Mouse (Mus musculus) megakaryocyte, adult 5-6 weeks (primary cell): ENCODE data around the gene Ppp3r1. TPM values are rescaled to one million over a fixed set of nuclear protein-coding genes. Genes with fewer than 3 reads are reported as not detected.
"Not testable (repeated sequence)": the region's sequence is repeated elsewhere in the genome, so short reads cannot be mapped to it uniquely, and the experiment has no call there.

ENCODE experiments used
- ATAC-seq: 2 replicates; pipeline ENCODE4 v1.8.0; 2016; ENCODE audit warnings: mild to moderate bottlenecking, inconsistent platforms; ENCODE audit not compliant: poor library complexity, severe bottlenecking
- total RNA-seq, 2 experiments: library from RNA; stranded (forward) in 1 of 2; stranded (reverse) in 1 of 2; fragments of 153-499, 151-499 nt in 1 of 2; fragments of 221-1000, 200-1000 nt in 1 of 2; gene quantifications; 2 replicates each; pipeline versions ENCODE4 v1.2.3 to v1.2.4; 2015 to 2017

The Ppp3r1 gene
- total RNA-seq, 2 experiments from 2014 or later, result 66.9 to 79.8 TPM

DNA sequence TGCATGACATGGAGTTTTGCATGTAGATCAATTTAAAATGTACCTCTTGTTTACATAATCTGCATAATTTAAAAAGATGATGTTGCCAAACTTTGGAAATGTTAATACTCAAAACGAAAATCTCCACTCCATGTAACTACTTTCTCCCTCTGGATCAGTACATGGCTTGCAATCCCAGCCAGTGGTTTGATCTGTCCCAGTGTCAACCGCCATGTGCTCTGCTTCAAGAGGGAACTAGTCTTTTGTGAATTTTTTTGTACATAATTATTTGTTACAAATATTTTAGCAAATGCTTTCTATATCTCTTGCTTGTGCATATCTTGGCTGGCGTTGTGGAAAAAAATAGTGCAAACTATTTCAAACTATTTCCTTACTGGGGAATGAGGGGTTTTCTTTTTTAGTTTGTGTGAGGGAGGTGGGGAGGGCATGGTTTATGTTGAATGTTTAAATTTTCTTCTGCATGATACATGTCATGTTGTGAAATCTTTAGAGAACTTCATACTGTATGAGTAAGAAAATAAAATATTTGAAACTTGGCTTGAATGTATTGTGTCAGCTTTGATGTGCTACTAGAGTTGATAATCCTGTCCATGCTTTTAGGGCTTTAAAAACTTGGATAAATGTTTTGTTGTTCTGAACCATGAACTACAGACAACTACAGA lies 40.9 kb downstream of the Ppp3r1 start:
- ATAC-seq, result no peak

DNA sequence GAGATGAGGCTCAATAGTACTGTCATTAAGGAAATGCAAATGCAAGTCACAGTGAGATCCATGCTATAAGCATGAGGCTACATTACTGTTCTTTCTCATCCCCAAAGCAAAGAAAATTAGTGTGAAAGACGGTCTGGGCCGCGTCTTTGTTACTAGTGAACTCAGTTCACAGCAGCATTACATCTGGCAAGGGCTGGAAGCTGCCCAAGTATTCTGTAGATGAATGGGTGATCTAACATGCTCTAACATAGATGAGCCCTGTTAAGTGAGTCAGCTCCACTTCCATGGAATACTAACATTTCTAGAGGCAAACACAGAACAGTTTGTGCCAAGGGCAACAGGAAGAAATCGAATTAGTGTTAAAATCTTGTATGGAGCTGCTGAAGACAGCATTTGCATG lies 41.9 kb downstream of the Ppp3r1 start:
- no peak for ATAC-seq

DNA sequence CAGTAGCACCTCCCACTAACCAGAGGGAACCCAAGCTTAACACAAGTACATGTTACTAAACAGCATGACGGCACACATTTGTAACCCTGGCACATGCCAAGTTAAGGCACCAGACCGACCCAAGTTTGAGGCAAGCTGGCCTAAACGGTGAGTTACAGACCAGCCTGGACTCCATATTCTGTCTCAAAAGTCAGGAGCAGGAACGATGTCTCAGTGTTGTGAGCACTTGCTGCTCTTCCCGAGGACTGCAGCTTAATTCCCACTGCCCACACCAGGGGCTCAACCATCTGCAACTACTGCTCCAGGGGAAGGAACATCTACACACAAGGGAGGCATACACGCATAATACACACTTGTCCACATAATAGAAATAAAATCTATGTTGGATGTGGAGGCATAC lies 43.4 kb downstream of the Ppp3r1 start:
- ATAC-seq, result no peak

DNA sequence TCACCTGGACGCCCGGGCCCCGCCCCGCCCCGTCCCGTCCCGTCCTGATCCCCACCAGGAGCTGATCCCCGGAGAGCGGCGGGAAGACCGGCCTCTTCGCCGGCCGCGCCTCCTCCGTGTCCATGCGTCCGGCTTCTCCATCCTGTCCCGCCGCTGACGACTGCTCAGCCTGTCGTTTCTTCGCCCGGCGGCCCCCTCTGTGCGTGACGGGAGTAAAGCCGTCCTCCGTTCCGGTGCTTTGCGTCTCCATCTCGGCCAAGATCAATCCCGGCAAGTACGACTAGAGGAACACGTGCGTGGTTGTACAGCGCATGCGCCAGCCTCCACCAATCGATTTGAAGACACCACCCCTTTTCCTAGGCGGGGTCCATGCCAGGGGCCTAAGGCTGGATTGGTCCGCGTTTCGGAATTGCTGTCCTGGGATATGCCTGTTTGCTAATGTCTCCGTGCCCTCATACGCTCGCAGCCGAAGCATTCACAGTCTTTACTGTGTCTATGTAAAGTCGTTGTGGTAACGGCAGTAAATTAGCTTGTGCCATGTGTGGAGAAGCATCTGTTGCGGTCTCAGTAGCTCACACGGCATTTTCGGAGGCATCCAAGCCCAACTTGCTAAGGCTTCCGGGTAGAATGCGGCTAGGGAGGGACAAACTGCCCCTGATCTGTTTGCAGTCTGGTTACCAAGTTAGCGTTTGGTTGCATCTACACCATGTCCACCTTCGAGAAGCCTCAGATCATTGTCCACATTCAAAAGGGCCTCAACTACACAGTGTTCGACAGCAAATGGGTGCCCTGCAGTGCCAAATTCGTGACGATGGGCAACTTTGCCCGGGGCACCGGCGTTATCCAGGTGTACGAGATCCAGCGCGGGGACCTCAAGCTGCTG lies 52.4 kb downstream of the Ppp3r1 start, which contains the start of gene Pno1:
Pno1 (minus strand) TSS at position 311 of the 883 bp plus-strand sequence.
- ATAC-seq, result peak; percentile 89

DNA sequence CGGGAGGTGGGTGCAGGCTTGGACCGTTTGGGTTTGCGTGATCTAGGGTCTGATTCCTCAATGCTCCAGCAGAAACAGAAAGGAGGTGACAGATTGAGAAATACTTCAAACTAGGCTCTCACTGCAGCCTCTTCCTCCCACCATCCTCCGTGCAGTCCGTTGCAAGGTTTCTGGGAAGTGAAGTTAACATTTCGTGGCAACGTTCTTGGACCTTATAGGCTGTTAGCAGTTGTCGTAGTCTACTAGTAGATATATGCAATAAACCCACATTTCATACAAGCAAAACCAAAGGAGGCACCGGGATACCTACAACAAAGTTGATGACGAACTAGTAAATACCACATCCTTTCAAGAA lies 53.1 kb downstream of the Ppp3r1 start:
- ATAC-seq, result peak; percentile 45; the same call in 1 of the 2 replicates

DNA sequence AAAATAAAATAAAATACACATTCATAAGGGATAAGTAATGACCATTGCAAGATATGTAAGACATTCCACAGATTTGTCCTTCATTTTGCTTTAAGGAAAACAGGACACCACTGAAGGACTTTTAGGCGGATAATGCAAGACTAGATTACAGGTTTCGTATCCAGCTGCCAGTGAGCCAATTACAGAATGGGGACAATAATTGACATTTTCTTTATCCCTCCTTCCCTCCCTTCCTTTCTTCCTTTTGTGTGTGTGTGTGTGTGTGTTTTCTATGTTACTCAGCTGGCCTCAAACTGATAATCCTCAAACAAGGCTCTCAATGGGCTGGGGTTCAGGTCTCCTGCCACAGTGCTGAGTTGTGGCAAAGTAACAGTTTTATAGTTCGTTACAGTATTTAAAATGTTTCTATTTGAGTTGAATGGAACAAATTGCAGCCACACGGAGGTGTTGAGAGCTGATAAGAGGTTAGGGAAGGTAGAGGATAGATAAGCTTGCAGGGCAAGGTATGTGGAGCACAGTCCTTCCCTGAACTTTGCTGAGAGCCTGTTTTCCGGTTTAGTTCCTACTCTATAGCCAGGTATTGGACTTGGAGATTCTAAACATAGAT lies 53.9 kb downstream of the Ppp3r1 start:
- no peak for ATAC-seq

DNA sequence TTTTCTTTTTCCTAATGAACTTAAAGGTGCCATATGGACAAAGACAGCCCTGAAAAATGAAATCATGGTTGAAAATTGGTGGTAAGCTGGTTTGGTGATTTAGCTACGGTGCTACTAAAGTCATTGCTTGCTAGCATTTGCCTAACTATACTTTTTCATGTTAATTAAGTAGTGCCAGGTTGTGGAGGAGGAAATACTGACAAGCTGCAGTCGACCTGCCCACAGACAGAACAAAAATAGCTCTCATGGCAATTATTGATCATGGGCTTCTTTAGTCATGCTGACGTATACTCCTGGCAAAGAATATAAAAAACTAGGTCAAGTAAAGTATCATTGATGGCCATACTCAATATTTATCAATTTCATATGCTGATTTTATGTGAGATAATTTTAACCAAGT lies 56.4 kb downstream of the Ppp3r1 start:
- ATAC-seq, result no peak

DNA sequence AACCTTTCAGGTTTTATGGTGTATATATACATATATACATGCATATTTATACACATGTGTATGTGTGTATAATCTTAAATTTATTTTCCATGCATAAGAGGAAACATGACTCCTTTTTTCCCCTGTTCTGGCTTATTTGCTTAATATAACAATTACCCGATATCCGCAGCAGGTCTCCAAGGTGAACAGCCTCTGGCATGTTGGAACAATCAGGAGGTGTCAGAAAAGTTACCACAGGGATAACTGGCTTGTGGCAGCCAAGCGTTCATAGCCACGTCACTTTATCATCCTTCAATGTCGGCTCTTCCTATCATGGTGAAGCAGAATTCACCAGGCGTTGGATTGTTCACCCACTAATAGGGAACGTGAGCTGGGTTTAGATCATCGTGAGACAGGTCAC lies 62.1 kb downstream of the Ppp3r1 start:
- ATAC-seq, result 0 out of 2 replicates have a peak, but pooled peaks have one; percentile 43

DNA sequence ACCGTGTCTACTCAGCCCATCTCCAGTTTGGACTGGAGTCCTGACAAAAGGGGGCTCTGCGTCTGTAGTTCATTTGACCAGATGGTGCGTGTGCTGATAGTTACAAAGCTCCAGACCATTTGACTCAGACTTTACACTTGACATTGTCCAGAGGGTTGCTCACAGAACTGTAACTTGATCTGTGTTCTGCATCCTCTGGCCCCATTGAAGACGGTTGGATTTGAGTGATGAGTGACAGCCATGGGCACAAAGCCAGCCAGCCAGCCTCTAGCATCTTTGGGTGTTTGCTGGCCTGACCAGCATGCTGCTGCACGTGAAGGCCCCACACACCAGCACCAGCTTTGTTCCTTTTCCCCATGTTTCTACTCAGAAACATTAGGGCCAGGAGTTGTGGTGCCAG lies 73.7 kb downstream of the Ppp3r1 start:
- ATAC-seq, result no peak

DNA sequence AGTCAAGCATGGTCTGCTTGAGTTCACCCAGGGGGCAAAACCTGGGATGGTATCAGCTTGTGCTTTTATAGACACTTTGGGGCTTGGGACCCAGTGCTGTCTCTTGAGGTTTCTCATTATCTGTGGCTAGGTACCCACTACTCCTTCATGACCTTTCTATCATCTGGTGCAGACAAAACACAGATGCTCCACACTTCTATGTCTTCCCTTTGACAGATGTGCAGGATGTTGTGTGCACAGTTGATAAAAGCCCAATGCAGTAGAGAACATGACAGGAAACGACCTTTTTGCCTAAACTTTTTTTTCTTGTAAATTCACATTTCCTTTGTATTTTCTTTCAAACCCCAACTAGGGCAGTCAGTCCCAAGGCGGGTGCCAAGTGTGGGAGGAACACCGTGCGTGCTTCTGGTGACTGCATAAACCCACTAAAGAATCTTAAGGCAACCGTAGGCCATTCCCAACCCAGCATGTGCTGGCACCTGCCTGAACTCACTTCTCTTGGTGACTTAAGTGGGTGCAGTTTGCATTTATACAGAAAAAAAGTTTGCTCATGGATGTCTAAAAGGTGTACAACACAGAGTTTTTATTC lies 77.5 kb downstream of the Ppp3r1 start:
- ATAC-seq, result no peak

DNA sequence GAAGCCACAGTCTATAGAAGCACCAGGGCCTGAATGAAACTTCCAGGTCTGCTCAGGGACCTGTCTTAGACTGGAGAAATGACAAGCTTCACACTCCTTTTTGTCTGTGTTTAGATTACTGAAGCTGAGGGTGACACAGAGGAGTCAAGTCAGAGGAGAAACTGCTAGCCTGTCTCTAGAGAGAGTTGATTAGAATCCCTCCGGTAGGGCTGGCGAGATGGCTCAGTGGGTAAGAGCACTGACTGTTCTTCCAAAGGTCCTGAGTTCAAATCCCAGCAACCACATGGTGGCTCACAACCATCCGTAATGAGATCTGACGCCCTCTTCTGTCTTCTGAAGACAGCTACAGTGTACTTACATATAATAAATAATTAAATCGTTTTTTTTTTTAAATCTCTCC lies 79.5 kb downstream of the Ppp3r1 start:
- ATAC-seq, result not testable (repeated sequence)

DNA sequence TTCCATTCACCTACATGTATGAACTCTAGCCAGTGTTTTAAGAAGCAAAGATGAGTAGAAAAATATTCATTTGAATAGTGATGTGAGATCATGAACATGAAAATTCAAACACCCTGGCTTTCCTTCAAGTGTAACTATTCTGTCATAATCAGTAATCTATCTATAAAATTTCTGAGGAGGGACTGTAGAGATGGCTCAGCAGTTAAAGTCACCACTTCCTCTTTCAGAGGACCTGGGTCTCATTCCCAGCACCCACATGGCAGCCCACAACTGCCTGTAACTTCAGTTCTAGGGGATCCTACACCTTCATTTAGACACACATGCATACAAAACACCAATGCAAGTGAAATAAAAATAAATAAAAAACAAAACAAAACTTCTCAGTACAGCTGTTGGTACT lies 89.7 kb downstream of the Ppp3r1 start:
- ATAC-seq, result no peak

Other genes with a start within 250 kb of the Ppp3r1 start
- 10.6 and 11.4 TPM in 2 replicates for gene Fbxo48, start 207.9 kb upstream of the Ppp3r1 start, total RNA-seq (2015)
- 11.3 and 12.2 TPM in 2 replicates for gene Fbxo48, start 207.9 kb upstream of the Ppp3r1 start, total RNA-seq (2017)
- gene Cnrip1, start 107.7 kb upstream of the Ppp3r1 start, total RNA-seq (2015), result 0.51 and 0.89 TPM in 2 replicates
- 0.66 TPM in 1 of 2 replicates, not detected in the other for gene Cnrip1, start 107.7 kb upstream of the Ppp3r1 start, total RNA-seq (2017)
- gene Plek, start 106.9 kb upstream of the Ppp3r1 start, total RNA-seq (2015), result 117 and 124 TPM in 2 replicates
- 132 and 133 TPM in 2 replicates for gene Plek, start 106.9 kb upstream of the Ppp3r1 start, total RNA-seq (2017)
- gene Wdr92, start 22.8 kb downstream of the Ppp3r1 start, total RNA-seq (2015), result 9.2 and 13.9 TPM in 2 replicates
- gene Wdr92, start 22.8 kb downstream of the Ppp3r1 start, total RNA-seq (2017), result 13.6 and 16.4 TPM in 2 replicates
- gene Pno1, start 52.3 kb downstream of the Ppp3r1 start, total RNA-seq (2015), result 27.7 and 32.5 TPM in 2 replicates
- 40.7 and 49.6 TPM in 2 replicates for gene Pno1, start 52.3 kb downstream of the Ppp3r1 start, total RNA-seq (2017)
- 56.0 and 56.7 TPM in 2 replicates for gene C1d, start 98.3 kb downstream of the Ppp3r1 start, total RNA-seq (2015)
- 44.9 and 52.2 TPM in 2 replicates for gene C1d, start 98.3 kb downstream of the Ppp3r1 start, total RNA-seq (2017)